Mouse (Mus musculus) mouse trophoblast stem cell (cell line): ENCODE data around the gene Grb2.

Experiments used
- in situ Hi-C, 2 experiments: fragments of 300-500 bp; cut with MseI, MboI; formaldehyde crosslinking; loops; 2 replicates in 1 of 2; 3 replicates in 1 of 2; pipeline ENCODE4 v1.15.1; 2025

Grb2 gene

DNA sequence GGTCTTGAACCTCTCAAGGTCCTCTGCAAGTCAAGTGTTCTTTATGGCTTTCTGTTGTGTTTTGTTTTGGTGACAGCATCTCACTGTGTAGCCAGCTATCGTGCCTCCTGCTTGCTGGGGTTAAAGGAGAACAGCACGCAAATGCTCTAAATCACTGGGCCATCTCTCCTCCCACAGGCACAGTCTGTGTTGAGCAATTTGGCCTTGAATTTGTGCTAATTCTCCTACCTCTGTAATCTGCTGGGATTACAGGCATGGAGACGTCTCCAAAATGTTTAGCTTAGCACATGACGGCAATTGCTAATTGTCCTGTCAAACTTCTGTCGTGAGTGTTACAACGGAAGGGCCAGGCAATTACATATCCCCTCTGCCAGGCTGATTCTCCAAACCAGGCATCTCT lies 97.2 kb downstream of the Grb2 start:
- in situ Hi-C loops: no loop called here

DNA sequence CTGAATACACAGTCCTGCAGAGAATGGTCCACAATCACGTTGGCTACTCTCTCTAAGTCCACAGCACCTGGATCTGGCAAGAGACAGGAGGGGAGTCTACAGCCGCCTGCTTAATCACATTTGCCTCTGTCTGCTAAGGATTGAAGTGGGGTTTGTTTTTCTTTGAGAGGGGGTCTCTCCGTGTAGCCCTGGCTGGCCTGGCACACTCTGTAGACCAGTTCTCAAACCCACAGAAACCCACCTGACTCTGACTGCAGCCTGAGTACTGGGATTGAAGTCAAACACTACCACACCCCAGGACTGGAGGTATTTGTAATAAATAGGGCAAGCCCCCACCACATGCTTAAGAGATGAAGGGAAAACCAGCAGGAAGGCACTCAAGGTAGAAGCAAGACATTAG lies 98.8 kb downstream of the Grb2 start:
- in situ Hi-C loops: no loop called here

DNA sequence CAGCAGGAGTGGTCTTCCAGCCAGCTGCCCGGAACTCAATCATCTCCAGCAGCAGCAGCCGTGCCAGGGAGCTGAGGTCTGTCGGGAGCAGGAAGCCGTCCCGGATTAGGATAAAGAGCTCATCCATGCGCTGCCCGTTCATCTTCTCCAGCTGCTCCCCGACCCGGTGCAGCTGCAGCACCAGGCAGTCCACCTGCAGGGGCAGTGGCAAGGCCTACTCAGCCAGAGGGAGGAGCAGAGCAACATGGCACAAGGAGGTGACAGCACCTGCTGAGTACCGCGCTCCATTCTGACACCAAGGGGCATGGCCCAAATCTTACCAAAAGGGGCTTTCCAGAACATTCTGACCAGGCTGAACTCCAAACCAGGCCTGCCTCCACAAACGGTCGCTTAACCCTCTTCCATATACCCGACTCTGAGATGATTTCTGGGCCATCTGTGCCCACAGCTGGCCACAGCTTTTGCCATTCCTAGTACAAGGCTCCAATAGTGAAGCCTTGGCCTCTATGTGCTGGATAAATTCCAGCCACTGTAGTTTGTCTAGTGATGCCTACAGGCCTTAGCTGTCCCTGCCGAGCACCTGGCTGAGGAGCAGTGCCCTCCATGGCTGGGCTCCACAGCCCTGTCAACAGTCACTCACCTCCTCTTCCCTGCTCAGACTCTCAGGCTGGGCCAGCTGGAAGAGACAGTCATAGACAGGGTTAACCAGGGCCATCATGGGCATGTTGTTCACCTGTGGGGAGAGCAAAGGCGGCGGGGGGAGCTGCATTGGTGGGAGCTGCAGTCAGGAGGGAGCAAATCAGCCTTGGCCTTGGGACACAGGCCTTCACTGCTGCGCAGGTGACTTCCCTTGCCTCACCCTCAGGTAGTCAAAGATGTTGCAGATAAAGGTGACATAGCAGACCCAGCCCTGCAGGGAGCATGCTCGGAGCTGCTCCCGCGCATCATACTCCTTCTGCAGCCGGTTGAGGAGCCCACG lies 99.7 kb downstream of the Grb2 start:
- in situ Hi-C loops: no loop called here

DNA sequence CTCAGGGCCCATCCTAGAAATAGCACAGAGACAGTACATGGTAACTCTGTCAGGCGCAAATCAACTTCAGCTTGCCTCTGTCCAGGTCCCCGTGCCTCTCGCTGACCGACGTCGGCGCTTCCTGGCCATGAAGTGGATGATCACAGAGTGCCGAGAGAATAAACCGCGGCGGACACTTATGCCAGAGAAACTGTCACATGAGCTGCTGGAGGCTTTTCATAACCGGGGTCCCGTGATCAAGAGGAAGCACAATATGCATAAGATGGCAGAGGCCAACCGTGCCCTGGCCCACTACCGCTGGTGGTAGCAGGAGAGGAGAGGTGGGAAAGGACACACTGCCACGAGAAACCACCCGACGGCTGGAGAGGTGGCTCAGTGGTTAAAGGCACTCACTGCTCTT lies 101.7 kb downstream of the Grb2 start:
- in situ Hi-C loops: no loop called here

DNA sequence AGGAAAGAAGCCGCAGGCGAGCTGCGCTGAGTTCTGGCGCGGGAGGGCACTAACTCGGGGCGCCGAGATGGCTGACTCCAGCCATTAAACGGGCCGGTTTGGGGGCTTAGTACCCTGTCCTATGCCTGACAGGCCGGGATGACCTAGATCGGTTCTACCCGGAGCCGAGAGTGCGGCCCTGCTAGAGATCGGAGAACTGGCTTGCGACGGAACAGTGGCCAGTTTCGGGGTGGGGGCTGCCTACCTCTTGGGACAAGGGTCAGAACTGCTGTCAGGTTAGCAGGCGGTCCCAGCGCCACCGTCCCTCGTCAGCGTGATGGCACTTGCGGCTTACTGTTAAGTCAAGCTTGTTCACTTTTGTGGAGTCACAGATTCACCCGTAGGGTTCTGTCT lies 104.1 kb downstream of the Grb2 start:
- in situ Hi-C loops: no loop called here

DNA sequence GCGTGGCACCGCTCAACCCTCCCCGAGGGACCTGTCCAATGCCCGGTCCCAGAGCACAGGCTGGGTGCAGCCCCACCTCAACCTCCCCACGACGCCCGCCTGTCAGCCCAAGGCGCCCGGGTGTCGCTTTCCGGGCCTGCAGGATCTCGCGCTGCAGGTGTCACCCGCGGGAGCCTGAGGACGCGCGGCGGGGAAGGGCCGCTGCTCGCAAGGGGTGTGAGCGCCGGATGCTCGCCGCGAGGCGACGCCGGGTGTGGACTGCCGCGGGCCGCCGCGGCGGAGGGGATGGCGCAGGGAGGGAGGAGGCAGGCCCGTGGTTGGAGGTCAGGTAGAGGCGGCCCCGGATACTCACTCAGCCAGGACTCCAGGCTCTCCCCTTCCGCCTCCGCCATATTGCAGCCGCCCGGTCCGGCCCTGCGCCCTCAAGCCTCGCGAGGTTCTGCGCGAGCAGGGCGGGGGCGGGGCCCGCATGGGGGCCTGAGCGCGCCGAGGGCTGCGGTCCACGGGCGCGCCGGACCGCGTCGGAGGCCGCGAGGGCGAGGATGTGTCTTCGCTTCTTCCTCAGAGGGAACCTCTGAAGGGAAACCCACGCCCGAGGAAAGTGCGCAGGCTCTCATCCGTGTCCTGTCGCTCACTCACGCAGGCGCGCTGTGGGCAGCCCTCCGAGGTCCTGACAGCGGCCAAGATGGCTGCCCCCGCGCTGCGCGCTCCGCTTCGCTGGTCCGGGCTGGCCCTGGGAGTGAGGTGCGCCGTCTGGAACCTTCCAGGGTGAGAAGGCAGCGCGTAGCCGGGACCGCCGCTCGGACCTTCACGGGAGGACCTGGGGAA lies 104.7 kb downstream of the Grb2 start, which contains the start of the genes Mrps7 and Gga3:
TSS of gene Mrps7 (plus strand) at position 450 of the 828 bp plus-strand sequence.
TSS of gene Gga3 (minus strand) at position 576 of the 828 bp plus-strand sequence.
- in situ Hi-C loops: no loop called here

DNA sequence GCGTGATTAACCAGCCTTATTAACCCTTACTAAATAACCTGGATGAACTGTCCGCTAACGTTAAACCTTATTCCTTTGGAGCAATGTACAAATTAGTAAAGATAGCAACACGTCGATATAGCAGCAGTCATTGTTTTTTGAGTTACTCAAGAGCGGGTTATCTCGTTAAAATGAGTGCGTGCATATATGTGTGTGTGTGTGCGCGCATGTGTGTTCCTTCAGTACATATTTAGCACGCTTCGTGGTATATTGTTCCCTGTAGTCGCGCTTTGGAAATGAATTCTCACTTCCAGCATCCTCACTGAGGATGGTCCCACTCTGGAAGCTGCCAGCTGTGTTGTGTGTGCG lies 105.3 kb downstream of the Grb2 start:
- in situ Hi-C loops: no loop called here

DNA sequence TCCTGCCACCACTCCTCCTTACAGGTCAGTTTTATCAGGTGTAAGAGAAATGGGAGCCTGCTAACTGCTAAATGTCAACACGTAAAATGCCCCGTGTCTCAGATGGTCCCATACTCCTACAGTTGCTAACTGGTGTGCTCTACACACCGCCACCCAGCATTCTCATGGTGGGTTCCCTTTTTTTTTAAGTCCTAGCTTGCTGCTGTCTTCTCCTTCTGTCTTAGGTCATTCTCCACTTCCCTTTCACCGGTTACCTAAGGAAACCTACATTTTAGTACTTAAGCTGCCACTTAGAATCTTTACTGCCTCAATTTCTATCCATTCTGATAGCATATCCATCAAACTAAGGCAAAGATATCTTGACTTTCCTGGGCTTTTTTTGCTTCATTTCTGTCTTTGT lies 107.2 kb downstream of the Grb2 start:
- in situ Hi-C loops: no loop called here

DNA sequence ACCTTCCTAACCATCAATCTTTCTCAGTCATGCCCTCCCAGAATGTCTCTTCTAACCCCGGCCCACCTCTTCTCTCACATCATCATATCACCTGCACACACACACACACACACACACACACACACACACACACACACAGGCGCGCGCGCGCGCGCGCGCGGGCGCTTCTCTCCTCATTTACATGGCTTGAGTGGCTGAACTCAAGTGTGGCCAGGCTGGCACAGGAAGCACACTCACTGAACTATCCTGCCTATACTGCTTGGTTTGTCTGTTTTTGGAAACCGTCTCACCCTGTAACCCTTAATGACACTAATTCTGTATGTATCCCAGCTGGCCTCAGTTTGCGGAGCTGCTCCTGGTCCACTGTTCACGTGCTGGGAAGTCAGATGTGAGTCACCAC lies 107.7 kb downstream of the Grb2 start:
- in situ Hi-C loops: no loop called here

DNA sequence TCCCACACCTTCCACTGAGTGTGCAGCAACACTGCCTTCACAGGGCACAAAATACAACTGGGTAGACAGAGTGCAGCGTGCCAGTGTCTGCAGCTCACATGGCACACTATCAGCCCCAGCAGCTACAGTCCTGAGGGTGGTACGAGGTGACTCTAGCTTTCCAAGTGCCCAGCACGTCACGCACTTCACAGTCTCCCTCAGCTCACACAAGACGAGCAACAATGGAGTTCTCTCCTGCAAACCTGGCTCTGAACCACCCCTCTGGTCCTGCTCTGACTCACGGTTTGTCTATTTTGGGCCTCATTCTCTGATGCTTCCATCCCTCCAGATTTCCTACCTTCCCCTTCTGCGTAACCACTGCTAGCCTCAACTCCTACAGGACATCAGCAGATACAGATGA lies 108.7 kb downstream of the Grb2 start:
- in situ Hi-C loops: no loop called here

DNA sequence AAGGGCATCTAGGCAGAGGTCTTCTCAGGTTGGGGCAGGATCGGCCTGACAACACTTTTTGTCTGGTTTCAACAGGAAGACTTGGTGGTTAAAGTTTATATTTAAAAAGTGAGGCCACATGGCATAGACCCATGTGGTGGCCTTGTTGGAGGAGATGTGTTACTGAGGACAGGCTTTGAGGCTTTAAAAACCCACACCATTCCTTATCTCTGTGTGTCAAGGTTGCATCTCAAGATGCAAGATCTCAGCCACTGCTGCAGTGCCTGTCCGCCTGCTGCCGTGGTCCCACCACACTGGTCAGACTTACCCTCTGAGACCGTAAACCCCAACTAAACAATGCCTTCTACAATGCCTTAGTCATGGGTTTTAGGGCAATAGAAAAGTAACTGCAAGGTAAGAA lies 110.1 kb downstream of the Grb2 start:
- in situ Hi-C loops: no loop called here

DNA sequence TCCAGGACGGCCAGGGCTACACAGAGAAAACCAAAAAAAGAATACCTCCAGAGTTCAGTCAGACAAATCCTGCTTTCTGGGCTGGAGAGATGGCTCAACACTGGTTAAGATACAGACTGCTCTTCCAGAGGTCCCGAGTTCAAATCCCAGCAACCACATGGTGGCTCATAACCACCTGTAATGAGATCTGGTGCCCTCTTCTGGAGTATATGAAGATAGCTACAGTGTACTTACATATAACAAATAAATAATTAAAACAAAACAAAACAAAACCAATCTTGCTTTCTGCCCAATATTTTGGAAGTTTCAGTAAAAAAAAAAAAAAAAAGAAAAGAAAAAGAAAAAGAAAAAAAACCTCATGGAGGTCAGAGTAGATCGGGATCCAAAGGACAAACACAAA lies 113.2 kb downstream of the Grb2 start:
- in situ Hi-C loops: no loop called here
